Mouse (Mus musculus) lung, adult 18-20 months (tissue): ENCODE measurements at regions not wholly inside any gene's neighbourhood (a gene's known extent, or its start where the extent isn't known, plus 50 kb on each side); places are given as distances from the start of the nearest gene placed in this dataset.

Experiments
- DNase-seq, 2 experiments: peaks; one replicate each; pipeline ENCODE4 v3.0.0; 2022; ENCODE audit warnings: mixed read lengths in 2 of 2

DNA sequence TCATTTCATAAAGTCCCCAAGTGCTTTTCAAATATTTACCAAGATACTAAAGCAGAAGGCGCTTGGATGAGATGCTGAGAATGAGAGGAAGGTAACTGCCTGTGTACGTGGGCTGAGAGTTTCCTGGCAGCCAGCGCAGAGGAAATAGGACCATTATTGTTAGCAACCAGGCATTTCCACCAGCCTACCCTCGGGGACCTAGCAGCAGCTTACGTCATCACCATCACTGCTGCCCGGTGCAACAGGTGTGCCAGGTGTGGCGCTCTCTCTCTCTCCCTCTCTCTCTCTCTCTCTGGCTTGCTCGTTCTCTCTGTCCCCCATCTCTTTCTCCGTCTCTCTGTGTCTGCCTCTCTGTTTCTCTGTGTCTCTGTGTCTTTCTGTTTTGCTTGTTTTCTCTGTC lies 55.1 kb upstream of the Fam222a start:
- peak; percentile 29 to 55 for DNase-seq

DNA sequence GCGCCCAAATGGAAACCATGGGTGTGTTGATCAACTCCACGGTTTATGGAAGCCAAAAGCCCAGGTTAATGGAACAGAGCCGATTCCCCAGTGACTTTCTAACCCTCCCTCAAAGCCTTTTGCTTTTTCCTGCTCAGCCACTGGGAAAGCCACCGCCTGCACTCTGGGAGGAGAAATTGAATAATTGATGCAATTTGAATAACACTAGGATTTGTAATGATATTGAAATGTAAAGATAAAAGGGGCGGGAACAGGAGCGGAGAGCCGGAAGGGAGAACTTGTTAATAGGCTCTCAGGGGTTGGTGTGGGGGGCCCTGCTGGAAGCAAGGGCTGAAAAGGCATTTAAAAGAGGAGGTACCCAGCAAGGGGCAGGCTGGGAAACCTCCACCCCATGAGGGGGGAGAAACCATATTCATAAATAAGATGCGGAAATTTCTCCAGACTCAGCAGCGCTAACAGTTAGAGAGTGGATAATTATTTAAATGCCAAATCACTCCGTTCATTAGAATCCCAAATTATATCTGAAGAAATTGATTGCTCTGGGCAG lies 53.8 kb upstream of the Fam222a start:
- DNase-seq: no peak

DNA sequence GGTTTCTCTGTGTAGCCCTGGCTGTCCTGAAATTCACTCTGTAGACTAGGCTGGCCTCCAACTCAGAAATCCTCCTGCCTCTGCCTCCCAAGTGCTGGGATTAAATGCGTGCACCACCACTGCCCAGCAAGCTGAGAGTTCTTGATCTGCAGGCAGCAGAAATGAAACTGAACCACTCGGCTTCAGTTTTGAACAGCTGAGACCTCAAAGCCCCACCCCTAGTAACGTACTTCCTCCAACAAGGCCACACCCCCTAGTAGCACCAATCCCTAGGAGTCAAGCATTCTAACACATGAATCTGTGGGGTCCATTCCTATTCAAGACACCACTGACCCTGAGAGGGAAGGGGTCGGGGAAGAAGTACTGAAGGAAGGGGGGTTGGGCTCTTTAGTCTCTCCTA lies 50.8 kb upstream of the Fam222a start:
- DNase-seq: no peak

DNA sequence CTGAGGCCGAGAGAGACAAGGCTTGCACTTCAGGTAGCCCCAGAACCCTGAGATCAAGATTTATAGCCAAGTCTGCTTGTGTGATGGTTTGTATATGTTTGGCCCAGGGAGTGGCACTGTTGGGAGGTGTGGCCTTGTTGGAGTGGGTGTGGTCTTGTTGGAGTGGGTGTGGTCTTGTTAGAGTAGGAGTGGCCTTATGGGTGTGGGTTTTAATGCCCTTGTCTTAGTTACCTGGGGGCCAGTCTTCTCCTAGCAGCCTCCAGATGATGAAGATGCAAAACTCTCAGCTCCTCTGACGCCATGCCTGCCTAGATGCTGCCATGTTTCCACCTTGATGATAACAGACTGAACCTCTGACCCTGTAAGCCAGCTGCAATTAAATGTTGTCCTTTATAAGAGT lies 49.8 kb upstream of the Fam222a start:
- no peak for DNase-seq
